Mouse (Mus musculus): ENCODE data around the gene Rgl2. TPM values are rescaled to one million over a fixed set of nuclear protein-coding genes. Genes with fewer than 3 reads are reported as not detected.
A peak's percentile ranks its signal among the peaks of the same experiment; 100 is the strongest.
"Not testable (repeated sequence)": the region's sequence is repeated elsewhere in the genome, so short reads cannot be mapped to it uniquely, and the experiment has no call there.

The Rgl2 gene
- polyA plus RNA-seq, 1 experiment from 2014 or later, result 9.0 TPM

DNA sequence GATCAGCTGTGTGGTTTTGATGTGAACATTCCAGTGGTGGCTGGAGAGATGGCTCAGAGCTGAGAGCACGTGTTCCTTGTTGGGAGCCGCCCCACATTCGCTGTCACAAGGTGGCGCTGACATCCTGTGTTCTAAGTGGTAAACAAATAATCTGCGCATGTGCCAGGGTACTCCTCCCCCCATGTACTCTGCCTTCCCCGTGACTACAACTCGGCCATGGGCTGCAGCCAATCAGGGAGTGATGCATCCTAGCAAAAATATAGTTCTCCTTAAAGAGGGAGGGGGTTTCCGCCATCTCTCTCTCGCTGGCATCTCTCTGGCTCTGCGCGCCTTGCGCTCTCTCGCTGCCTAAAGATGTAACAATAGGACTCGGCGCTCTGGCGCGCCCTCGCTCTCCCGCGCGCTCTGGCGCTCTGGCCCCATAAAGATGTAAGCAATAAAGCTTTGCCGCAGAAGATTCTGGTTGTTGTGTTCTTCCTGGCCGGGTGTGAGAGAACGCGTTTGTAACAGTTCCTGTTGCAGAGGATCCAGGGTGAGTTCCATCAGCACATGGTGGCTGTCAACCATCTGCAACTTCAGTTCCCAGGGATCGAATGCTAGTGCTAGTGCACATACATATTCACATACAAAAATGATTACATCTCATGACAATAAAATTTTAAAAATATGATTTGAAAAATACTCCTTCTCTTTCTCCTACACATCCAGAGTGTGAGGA, 52.0 kb downstream of the Rgl2 start:
- Histone ChIP-seq H3K27me3 (ENCODE audit: control insufficient read depth, insufficient read depth, low read depth, low read length) (peaks cover 15% of the 10 kb centered on the region), H3K9ac (ENCODE audit: low read depth, low read length) (peak overlapping the region; percentile 52; the same call in 1 of the 2 replicates)
- WGBS (ENCODE audit: insufficient replicate concordance), result 2% methylated on average over 27 of the region's 27 CpGs

DNA sequence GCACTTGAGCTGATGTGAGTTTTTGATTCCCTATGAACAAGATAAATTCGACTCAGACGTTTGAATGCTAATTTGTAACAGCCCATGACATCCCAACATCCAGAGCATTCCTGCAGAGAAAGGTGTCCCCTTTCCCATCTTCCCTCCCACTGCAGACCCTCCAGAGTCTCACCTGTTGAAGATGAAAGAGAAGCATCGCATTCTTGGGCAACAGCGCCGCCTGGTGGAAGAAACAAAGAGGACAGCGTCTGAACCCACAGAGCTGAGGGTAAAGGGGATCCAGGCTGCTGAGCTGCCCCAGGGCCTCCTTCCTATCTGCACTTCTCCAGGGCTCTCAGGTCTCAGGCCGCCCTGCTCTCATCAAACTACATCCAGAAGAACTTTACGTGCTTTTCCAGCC, 52.8 kb downstream of the Rgl2 start:
- not testable (repeated sequence) for H3K9ac ChIP-seq (ENCODE audit: low read depth, low read length); H3K9me3 ChIP-seq (replicated peaks; ENCODE audit: control insufficient read depth, low read length); ATAC-seq (ENCODE audit: low read depth); H3K4me3 ChIP-seq (ENCODE audit: low read depth, low read length); H3K27ac ChIP-seq (ENCODE audit: low read length); H3K36me3 ChIP-seq (ENCODE audit: control insufficient read depth, insufficient read depth)
- Histone ChIP-seq H3K27me3 (ENCODE audit: control insufficient read depth, insufficient read depth, low read depth, low read length) (peaks cover 15% of the 10 kb centered on the region), H3K4me1 (ENCODE audit: control insufficient read depth, low read depth, low read length) (peaks cover 26% of the 10 kb centered on the region), H3K4me2 (ENCODE audit: low read depth, low read length) (peak overlapping the region; percentile 79)
- WGBS (ENCODE audit: insufficient replicate concordance), result 6% methylated on average over 8 of the region's 8 CpGs

More for the DNA sequence above, 52.0 kb downstream of the Rgl2 start:
- H3K4me2 ChIP-seq (ENCODE audit: low read depth, low read length), result peak overlapping the region; percentile 79
- not testable (repeated sequence) for H3K9me3 ChIP-seq (replicated peaks; ENCODE audit: control insufficient read depth, low read length); H3K36me3 ChIP-seq (ENCODE audit: control insufficient read depth, insufficient read depth)
- peaks cover 26% of the 10 kb centered on the region for H3K4me1 ChIP-seq (ENCODE audit: control insufficient read depth, low read depth, low read length)
- peak; percentile 68 for ATAC-seq (ENCODE audit: low read depth)
- peak overlapping the region; percentile 66 for H3K4me3 ChIP-seq (ENCODE audit: low read depth, low read length)
- peak overlapping the region; percentile 72 for H3K27ac ChIP-seq (ENCODE audit: low read length)

Small RNA genes lying within 50 kb of the gene (microRNA-seq; reads per million reads assigned to microRNA genes)
- gene Gm27740, result not detected

Other genes starting within 250 kb of the Rgl2 start
- gene Hnrnpm, start 242.7 kb upstream of the Rgl2 start, polyA plus RNA-seq (2015; fragmentation: Nextera tagmentation; extraction: Ambion mirVana), result 121 and 124 TPM in 2 replicates
- gene March2, start 210.9 kb upstream of the Rgl2 start, polyA plus RNA-seq (2015; fragmentation: Nextera tagmentation; extraction: Ambion mirVana), result 256 and 281 TPM in 2 replicates
- gene Rab11b, start 169.0 kb upstream of the Rgl2 start, polyA plus RNA-seq (2015; fragmentation: Nextera tagmentation; extraction: Ambion mirVana), result 107 and 115 TPM in 2 replicates
- gene Angptl4, start 147.7 kb upstream of the Rgl2 start, polyA plus RNA-seq (2015; fragmentation: Nextera tagmentation; extraction: Ambion mirVana), result 29.3 and 29.6 TPM in 2 replicates
- 10.0 and 13.7 TPM in 2 replicates for gene Kank3, start 119.0 kb upstream of the Rgl2 start, polyA plus RNA-seq (2015; fragmentation: Nextera tagmentation; extraction: Ambion mirVana)
- gene Rps28, start 105.0 kb upstream of the Rgl2 start, polyA plus RNA-seq (2015; fragmentation: Nextera tagmentation; extraction: Ambion mirVana), result 389 and 463 TPM in 2 replicates
- gene Ndufa7, start 105.0 kb upstream of the Rgl2 start, polyA plus RNA-seq (2015; fragmentation: Nextera tagmentation; extraction: Ambion mirVana), result 243 and 245 TPM in 2 replicates
- 11.9 and 12.1 TPM in 2 replicates for gene Cd320, start 86.5 kb upstream of the Rgl2 start, polyA plus RNA-seq (2015; fragmentation: Nextera tagmentation; extraction: Ambion mirVana)
- gene Gm7029, start 55.7 kb upstream of the Rgl2 start, polyA plus RNA-seq (2015; fragmentation: Nextera tagmentation; extraction: Ambion mirVana), result not detected in 2 replicates
- 5.8 and 6.1 TPM in 2 replicates for gene Kifc1, start 38.9 kb upstream of the Rgl2 start, polyA plus RNA-seq (2015; fragmentation: Nextera tagmentation; extraction: Ambion mirVana)
- 0.21 and 0.54 TPM in 2 replicates for gene Platr17, start 24.4 kb upstream of the Rgl2 start, polyA plus RNA-seq (2015; fragmentation: Nextera tagmentation; extraction: Ambion mirVana)
- 18.6 and 19.6 TPM in 2 replicates for gene Daxx, start 20.1 kb upstream of the Rgl2 start, polyA plus RNA-seq (2015; fragmentation: Nextera tagmentation; extraction: Ambion mirVana)
- 31.0 and 34.6 TPM in 2 replicates for gene Tapbp, start 13.6 kb upstream of the Rgl2 start, polyA plus RNA-seq (2015; fragmentation: Nextera tagmentation; extraction: Ambion mirVana)
- gene Zbtb22, start 13.6 kb upstream of the Rgl2 start, polyA plus RNA-seq (2015; fragmentation: Nextera tagmentation; extraction: Ambion mirVana), result 7.8 and 9.1 TPM in 2 replicates
- 83.8 and 96.4 TPM in 2 replicates for gene Pfdn6, start 10.8 kb downstream of the Rgl2 start, polyA plus RNA-seq (2015; fragmentation: Nextera tagmentation; extraction: Ambion mirVana)
- gene Wdr46, start 11.1 kb downstream of the Rgl2 start, polyA plus RNA-seq (2015; fragmentation: Nextera tagmentation; extraction: Ambion mirVana), result 12.2 and 13.4 TPM in 2 replicates
- gene B3galt4, start 21.9 kb downstream of the Rgl2 start, polyA plus RNA-seq (2015; fragmentation: Nextera tagmentation; extraction: Ambion mirVana), result 2.2 and 2.3 TPM in 2 replicates
- gene Vps52, start 26.3 kb downstream of the Rgl2 start, polyA plus RNA-seq (2015; fragmentation: Nextera tagmentation; extraction: Ambion mirVana), result 21.3 and 21.9 TPM in 2 replicates
- gene Rps18, start 26.5 kb downstream of the Rgl2 start, polyA plus RNA-seq (2015; fragmentation: Nextera tagmentation; extraction: Ambion mirVana), result 904 and 1,002 TPM in 2 replicates
- 126 and 139 TPM in 2 replicates for gene H2-K1, start 70.8 kb downstream of the Rgl2 start, polyA plus RNA-seq (2015; fragmentation: Nextera tagmentation; extraction: Ambion mirVana)
- gene Ring1, start 95.1 kb downstream of the Rgl2 start, polyA plus RNA-seq (2015; fragmentation: Nextera tagmentation; extraction: Ambion mirVana), result 3.2 and 4.0 TPM in 2 replicates
- 30.1 and 32.2 TPM in 2 replicates for gene H2-Ke6, start 98.5 kb downstream of the Rgl2 start, polyA plus RNA-seq (2015; fragmentation: Nextera tagmentation; extraction: Ambion mirVana)
- 58.8 and 59.8 TPM in 2 replicates for gene Slc39a7, start 102.1 kb downstream of the Rgl2 start, polyA plus RNA-seq (2015; fragmentation: Nextera tagmentation; extraction: Ambion mirVana)
- gene Rxrb, start 102.3 kb downstream of the Rgl2 start, polyA plus RNA-seq (2015; fragmentation: Nextera tagmentation; extraction: Ambion mirVana), result 14.7 and 15.7 TPM in 2 replicates
- 0.26 and 0.27 TPM in 2 replicates for gene Col11a2, start 109.9 kb downstream of the Rgl2 start, polyA plus RNA-seq (2015; fragmentation: Nextera tagmentation; extraction: Ambion mirVana)
- gene H2-Oa, start 162.8 kb downstream of the Rgl2 start, polyA plus RNA-seq (2015; fragmentation: Nextera tagmentation; extraction: Ambion mirVana), result 0.43 and 0.57 TPM in 2 replicates
- gene H2-DMa, start 190.0 kb downstream of the Rgl2 start, polyA plus RNA-seq (2015; fragmentation: Nextera tagmentation; extraction: Ambion mirVana), result 5.3 and 5.5 TPM in 2 replicates
- 32.0 and 35.8 TPM in 2 replicates for gene Brd2, start 193.1 kb downstream of the Rgl2 start, polyA plus RNA-seq (2015; fragmentation: Nextera tagmentation; extraction: Ambion mirVana)
- 0.74 and 1.0 TPM in 2 replicates for gene H2-DMb2, start 213.8 kb downstream of the Rgl2 start, polyA plus RNA-seq (2015; fragmentation: Nextera tagmentation; extraction: Ambion mirVana)
- 1.3 and 1.5 TPM in 2 replicates for gene H2-DMb1, start 223.5 kb downstream of the Rgl2 start, polyA plus RNA-seq (2015; fragmentation: Nextera tagmentation; extraction: Ambion mirVana)

Data from liver, embryonic 16.5 days (tissue).